Mouse (Mus musculus) thymus, adult 2 months (tissue): ENCODE results near the gene Wnt10b.

Experiments used
- CTCF ChIP-seq: fragments of 200-500 bp; IDR thresholded peaks from 2 replicates; pipeline ENCODE4 v1.5.1; 2012; ENCODE audit warnings: mild to moderate bottlenecking, control low read depth, low read length, moderate library complexity, borderline replicate concordance; ENCODE audit not compliant: control insufficient read depth, poor library complexity, insufficient read depth; ENCODE audit errors: extremely low read depth
- POLR2A ChIP-seq: fragments of 200-500 bp; IDR thresholded peaks from 2 replicates; pipeline ENCODE4 v1.6.1; 2012; ENCODE audit warnings: mild to moderate bottlenecking, low read length, control low read depth, moderate library complexity; ENCODE audit not compliant: control insufficient read depth, poor library complexity, insufficient read depth; ENCODE audit errors: extremely low read depth

DNA sequence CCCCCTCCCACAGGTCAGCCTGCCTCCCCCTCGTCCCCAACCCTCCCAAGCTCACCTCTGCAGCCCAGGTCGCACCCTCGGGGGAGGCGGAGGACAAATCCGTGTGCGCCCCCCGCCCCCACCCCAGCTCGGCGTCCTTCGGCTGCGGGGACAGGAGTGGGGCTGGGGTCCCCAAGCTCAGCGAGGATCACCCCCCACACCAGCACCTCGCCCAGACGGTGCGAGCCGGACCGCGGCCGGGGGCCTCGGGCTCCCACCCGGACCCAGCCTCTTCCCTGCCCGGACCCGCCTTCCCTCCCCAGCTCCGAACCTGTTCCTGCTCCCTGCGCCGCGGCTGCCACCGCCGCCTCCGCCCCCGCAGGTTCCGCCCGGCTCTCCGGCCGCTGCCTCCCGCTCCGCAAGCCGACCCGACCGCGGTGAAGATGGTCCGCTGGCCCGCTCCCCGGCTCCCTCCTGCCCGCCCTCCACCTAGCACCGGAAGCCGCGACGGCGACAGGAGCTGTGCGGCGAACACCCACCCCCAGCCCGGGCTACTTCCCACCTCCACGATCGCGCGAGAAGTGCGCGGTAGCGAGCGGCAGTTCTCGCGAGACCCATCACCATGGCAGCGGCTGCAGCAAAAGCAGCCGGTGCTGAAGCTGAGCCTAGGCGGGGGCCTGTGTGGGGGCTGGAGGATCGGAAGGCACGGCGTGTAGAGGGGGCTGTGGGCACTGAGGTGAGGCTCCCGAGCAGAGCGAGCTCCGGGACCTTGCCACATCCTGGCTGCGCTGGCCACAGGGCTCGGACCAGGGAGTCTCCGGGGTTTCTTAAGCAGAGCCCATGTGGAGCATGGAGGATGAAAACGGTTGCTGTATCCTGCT, 15.1 kb downstream of the Wnt10b start, which contains the start of gene Arf3:
- TF ChIP-seq POLR2A (peak; percentile 91), CTCF (peak; percentile 69)
